Mouse (Mus musculus): ENCODE results near the gene Lcorl. TPM values are rescaled to one million over a fixed set of nuclear protein-coding genes. Genes with fewer than 3 reads are reported as not detected.
"Not testable (repeated sequence)": the region's sequence is repeated elsewhere in the genome, so short reads cannot be mapped to it uniquely, and the experiment has no call there.

The Lcorl gene
- polyA plus RNA-seq, 1 experiment from 2014 or later = 88.5 TPM

GRCm38 (mm10) chr5:45669234-45669597 is 188.2 kb downstream of the Lcorl start:
- no peaks in the 10 kb centered on the region for H3K36me3 ChIP-seq (ENCODE audit: control insufficient read depth, insufficient read depth, low read length)
- DNase-seq (no peak), ATAC-seq (ENCODE audit: low FRiP score, low TSS enrichment) (peak; percentile 72; the same call in 1 of the 2 replicates)
- no peaks in the 10 kb centered on the region for H3K27me3 ChIP-seq (ENCODE audit: control insufficient read depth, insufficient read depth, low read length)
- H3K9ac ChIP-seq (replicated peaks; ENCODE audit: low read length) = peak overlapping the region; percentile 71
- H3K4me3 ChIP-seq (replicated peaks; ENCODE audit: low read depth, low read length) = peak overlapping the region; percentile 75
- H3K27ac ChIP-seq (replicated peaks; ENCODE audit: low read depth, low read length) = peak overlapping the region; percentile 77
- no peaks in the 10 kb centered on the region for H3K9me3 ChIP-seq (ENCODE audit: control insufficient read depth, low read length)
- 0 out of 2 replicates have a peak, but pooled peaks cover 5% of the 10 kb centered on the region for H3K4me1 ChIP-seq (ENCODE audit: control insufficient read depth, insufficient read depth, low read length)
- WGBS = under 1% methylated on average over 27 of the region's 27 CpGs
- H3K4me2 ChIP-seq (ENCODE audit: low read length) = peak overlapping the region; percentile 98

GRCm38 (mm10) chr5:45668831-45669230 is 188.6 kb downstream of the Lcorl start:
- ATAC-seq (ENCODE audit: low FRiP score, low TSS enrichment) (peak; percentile 4; the same call in 1 of the 2 replicates), DNase-seq (peak; percentile 42)
- H3K9me3 ChIP-seq (ENCODE audit: control insufficient read depth, low read length) = no peaks in the 10 kb centered on the region
- H3K4me3 ChIP-seq (replicated peaks; ENCODE audit: low read depth, low read length) = peak overlapping the region; percentile 75
- WGBS = 2% methylated on average over 3 of the region's 3 CpGs
- H3K27me3 ChIP-seq (ENCODE audit: control insufficient read depth, insufficient read depth, low read length) = no peaks in the 10 kb centered on the region
- H3K4me2 ChIP-seq (ENCODE audit: low read length) = peak overlapping the region; percentile 98
- no peak overlapping the region; the same call in 1 of the 2 replicates for H3K27ac ChIP-seq (replicated peaks; ENCODE audit: low read depth, low read length)
- H3K4me1 ChIP-seq (ENCODE audit: control insufficient read depth, insufficient read depth, low read length) = 0 out of 2 replicates have a peak, but pooled peaks cover 5% of the 10 kb centered on the region
- H3K9ac ChIP-seq (replicated peaks; ENCODE audit: low read length) = peak overlapping the region; percentile 71
- H3K36me3 ChIP-seq (ENCODE audit: control insufficient read depth, insufficient read depth, low read length) = no peaks in the 10 kb centered on the region

DNA sequence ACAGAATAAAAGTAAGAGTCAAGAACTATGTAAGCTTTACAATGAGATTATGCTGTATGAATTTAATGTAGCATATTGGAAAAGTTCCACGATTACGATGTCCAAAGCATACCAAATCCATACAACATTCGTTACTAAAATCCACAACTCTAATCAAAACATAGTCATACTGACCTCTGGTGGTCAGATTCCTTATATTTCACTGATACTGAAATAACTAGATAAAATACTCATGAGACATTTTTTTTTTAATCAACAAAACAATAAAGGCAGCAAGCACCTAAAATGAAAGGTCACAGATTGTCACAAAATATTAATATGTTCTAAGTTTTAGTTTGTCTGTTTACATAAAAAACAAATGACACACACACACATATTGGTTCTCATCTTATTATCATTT is 189.1 kb downstream of the Lcorl start:
- Histone ChIP-seq H3K27ac (replicated peaks; ENCODE audit: low read depth, low read length) (no peak overlapping the region), H3K4me2 (ENCODE audit: low read length) (peak overlapping the region; percentile 98), H3K4me3 (replicated peaks; ENCODE audit: low read depth, low read length) (peak overlapping the region; percentile 75; the same call in 1 of the 2 replicates), H3K9me3 (ENCODE audit: control insufficient read depth, low read length) (no peaks in the 10 kb centered on the region), H3K36me3 (ENCODE audit: control insufficient read depth, insufficient read depth, low read length) (no peaks in the 10 kb centered on the region), H3K27me3 (ENCODE audit: control insufficient read depth, insufficient read depth, low read length) (no peaks in the 10 kb centered on the region), H3K4me1 (ENCODE audit: control insufficient read depth, insufficient read depth, low read length) (0 out of 2 replicates have a peak, but pooled peaks cover 5% of the 10 kb centered on the region), H3K9ac (replicated peaks; ENCODE audit: low read length) (no peak overlapping the region)
- ATAC-seq (ENCODE audit: low FRiP score, low TSS enrichment) = no peak
- WGBS = 19% methylated on average over 3 of the region's 3 CpGs
- peak; percentile 89 for DNase-seq

DNA sequence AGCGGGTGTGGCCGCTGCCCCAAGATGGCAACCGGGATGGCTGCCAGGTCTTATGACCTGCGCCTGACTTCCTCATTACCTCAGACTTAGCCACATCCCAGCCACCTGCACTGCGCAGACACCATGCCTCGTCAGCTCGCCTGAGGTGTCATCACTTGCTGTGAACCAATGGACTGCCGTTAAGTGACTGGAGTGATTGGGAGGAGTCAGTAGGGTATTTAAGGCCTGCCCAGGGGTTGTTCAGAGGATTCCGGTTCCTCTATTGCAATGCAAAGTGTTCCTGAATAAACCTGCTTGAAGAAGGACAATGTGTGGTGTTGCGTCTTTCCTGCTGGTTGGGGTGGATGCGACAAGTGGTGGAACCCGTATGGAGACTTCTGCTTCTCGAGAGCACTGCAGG is 199.0 kb downstream of the Lcorl start:
- H3K27me3 ChIP-seq (ENCODE audit: control insufficient read depth, insufficient read depth, low read length); DNase-seq; H3K36me3 ChIP-seq (ENCODE audit: control insufficient read depth, insufficient read depth, low read length); ATAC-seq (ENCODE audit: low FRiP score, low TSS enrichment); H3K27ac ChIP-seq (replicated peaks; ENCODE audit: low read depth, low read length); H3K9ac ChIP-seq (replicated peaks; ENCODE audit: low read length); H3K4me1 ChIP-seq (ENCODE audit: control insufficient read depth, insufficient read depth, low read length); H3K4me3 ChIP-seq (replicated peaks; ENCODE audit: low read depth, low read length); H3K9me3 ChIP-seq (ENCODE audit: control insufficient read depth, low read length); H3K4me2 ChIP-seq (ENCODE audit: low read length): not testable (repeated sequence)
- WGBS = 96% methylated on average over 13 of the region's 13 CpGs

- Histone ChIP-seq H3K27ac (replicated peaks; ENCODE audit: low read depth, low read length) (no peak overlapping the region), H3K4me1 (ENCODE audit: control insufficient read depth, insufficient read depth, low read length) (no peaks in the 10 kb centered on the region), H3K36me3 (ENCODE audit: control insufficient read depth, insufficient read depth, low read length) (no peaks in the 10 kb centered on the region), H3K4me3 (replicated peaks; ENCODE audit: low read depth, low read length) (no peak overlapping the region), H3K9me3 (ENCODE audit: control insufficient read depth, low read length) (no peaks in the 10 kb centered on the region), H3K4me2 (ENCODE audit: low read length) (no peak overlapping the region), H3K9ac (replicated peaks; ENCODE audit: low read length) (no peak overlapping the region), H3K27me3 (ENCODE audit: control insufficient read depth, insufficient read depth, low read length) (no peaks in the 10 kb centered on the region)
- WGBS = 99% methylated on average over 2 of the region's 2 CpGs
- ATAC-seq (ENCODE audit: low FRiP score, low TSS enrichment) = no peak
- no peak for DNase-seq
Measured at GRCm38 (mm10) chr5:45651026-45651703, 206.2 kb downstream of the Lcorl start.

Other genes with a start within 250 kb of the Lcorl start
- 3.8 and 4.5 TPM in 2 replicates for gene Fam184b, start 218.0 kb downstream of the Lcorl start, polyA plus RNA-seq (2014; fragmentation: Nextera tagmentation; extraction: Ambion mirVana)
- 6.5 and 13.3 TPM in 2 replicates for gene Ncapg, start 187.7 kb downstream of the Lcorl start, polyA plus RNA-seq (2014; fragmentation: Nextera tagmentation; extraction: Ambion mirVana)

Measured in midbrain, embryonic 14.5 days (tissue).